Mouse (Mus musculus) adrenal gland, postnatal 36 days (tissue): Measurements from ENCODE around the gene Fam184a. TPM values are rescaled to one million over a fixed set of nuclear protein-coding genes. Genes with fewer than 3 reads are reported as not detected.
"Not testable (repeated sequence)": the region's sequence is repeated elsewhere in the genome, so short reads cannot be mapped to it uniquely, and the experiment has no call there.

Experiments
- DNase-seq, 2 experiments: peaks; one replicate each; pipeline ENCODE4 v3.0.0; 2021; ENCODE audit warnings: mixed read lengths in 1 of 2
- total RNA-seq, 2 experiments: library from RNA; stranded (reverse); gene quantifications; 2 replicates each; pipeline ENCODE4 v1.2.3; 2021

Gene Fam184a
- total RNA-seq, 2 experiments from 2014 or later: 1.3 to 2.0 TPM

GRCm38 (mm10) chr10:53691263-53691662, 59.7 kb downstream of the Fam184a start:
- no peak for DNase-seq

DNA sequence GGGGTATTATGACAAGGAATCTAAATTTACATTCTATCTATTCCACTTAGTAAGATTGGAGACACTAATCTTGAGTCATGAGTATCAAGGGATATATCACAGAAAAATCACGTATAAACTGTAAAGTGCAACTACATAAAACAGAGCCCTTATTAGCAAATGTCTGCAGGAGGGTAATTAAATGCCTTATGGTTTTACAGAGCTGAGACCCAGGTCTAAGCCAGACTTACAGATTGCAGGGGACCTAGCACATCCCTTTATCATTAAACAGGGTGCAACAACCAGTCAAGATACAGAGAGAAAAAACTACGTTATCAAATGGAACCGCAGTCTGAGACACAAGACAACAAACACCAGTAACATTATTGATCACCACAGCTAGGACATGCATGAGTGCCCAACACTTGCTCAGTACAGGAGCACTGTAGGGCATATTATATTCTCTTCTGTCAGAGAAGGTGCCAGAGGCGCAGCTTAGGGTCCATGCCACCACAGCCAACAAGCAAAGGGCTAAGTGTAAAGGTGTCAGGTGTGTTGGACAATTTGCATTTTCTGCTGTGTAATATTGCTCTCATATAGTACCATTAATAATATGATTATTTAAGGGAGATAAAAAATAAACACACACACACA, 61.9 kb downstream of the Fam184a start:
- DNase-seq: no peak

DNA sequence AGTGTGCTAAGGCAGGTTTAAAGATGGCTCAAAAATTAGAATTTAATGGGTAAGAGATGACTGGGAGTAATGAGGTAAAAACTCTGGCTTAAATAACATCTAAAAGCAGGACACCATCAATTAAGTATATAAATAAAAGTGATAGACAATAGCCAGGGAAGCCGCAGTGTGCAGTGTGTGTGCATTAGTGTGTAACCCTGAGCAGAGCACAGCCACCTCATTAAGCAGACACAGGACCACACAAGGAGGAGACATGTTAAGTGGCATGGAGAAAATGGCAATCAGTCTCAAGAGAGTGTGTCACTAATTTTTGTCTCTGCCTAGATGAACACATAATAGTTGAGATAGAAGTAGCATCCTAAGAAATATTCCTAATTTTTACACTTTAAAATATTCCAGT, 62.4 kb downstream of the Fam184a start:
- DNase-seq: no peak

DNA sequence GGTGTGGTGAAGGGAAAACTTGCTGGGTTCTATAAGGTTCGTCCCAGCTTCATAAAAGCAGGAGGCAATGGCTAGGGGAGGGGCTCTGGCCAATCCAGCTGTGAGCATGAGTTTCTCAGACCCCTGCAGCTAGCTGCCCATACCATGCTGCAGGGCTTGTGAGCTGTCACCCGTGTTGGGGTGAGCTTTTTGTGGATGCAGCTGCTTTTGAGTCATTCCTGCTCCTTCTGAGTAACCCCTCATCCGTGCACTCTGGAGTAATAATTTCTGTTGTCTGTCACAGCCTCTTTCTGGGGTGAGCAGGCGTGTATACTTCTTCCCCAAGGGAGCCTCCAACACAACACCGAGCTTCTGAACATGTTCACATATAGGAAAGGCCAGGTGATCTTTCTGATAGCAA, 63.0 kb downstream of the Fam184a start:
- no peak for DNase-seq

GRCm38 (mm10) chr10:53685806-53686205, 65.1 kb downstream of the Fam184a start:
- DNase-seq: no peak

- DNase-seq: no peak
These were observed 67.7 kb downstream of the Fam184a start for GRCm38 (mm10) chr10:53683226-53683625.

GRCm38 (mm10) chr10:53679690-53680557, 71.0 kb downstream of the Fam184a start:
- no peak for DNase-seq

GRCm38 (mm10) chr10:53661788-53662187, 89.1 kb downstream of the Fam184a start:
- no peak for DNase-seq

DNA sequence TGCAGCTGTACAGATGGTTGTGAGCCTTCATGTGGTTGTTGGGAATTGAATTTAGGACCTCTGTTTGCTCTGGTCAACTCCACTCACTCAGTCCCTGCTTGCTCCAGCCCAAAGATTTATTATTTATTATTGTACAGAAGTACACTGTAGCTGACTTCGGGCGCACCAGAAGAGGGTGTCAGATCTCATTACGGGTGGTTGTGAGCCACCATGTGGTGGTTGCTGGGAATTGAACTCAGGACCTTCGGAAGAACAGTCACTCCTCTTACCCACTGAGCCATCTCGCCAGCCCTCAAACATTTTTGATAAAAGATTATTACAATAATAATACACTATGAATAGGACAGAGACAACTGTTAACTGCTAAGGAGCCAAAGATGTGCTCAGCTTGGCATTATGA, 96.7 kb downstream of the Fam184a start:
- DNase-seq: peak in 1 of 2 experiments; percentile 1

- DNase-seq: no peak
These were observed 100.2 kb downstream of the Fam184a start for GRCm38 (mm10) chr10:53650683-53651082.

DNA sequence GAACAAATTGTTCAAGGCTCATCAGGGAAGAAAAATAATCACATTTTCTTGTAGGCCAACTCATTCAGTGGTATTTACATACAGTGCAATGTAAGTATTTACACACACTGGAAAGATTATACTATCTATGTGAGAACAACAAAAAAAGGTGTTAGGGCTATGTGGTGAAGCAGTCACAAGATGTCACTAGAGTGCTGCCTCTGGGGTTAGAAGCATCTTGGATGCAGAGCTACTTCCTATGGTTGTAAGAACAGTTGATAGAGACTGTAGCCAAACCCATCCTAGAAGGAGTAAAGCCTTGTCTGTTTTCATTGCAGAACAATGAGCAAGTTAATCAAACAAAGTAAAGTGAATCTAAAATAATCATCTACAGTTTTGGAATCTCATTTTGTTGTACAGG, 109.4 kb downstream of the Fam184a start:
- DNase-seq: peak in 1 of 2 experiments; percentile 24

- DNase-seq: no peak
These were observed 115.5 kb downstream of the Fam184a start for GRCm38 (mm10) chr10:53635246-53635971.

DNA sequence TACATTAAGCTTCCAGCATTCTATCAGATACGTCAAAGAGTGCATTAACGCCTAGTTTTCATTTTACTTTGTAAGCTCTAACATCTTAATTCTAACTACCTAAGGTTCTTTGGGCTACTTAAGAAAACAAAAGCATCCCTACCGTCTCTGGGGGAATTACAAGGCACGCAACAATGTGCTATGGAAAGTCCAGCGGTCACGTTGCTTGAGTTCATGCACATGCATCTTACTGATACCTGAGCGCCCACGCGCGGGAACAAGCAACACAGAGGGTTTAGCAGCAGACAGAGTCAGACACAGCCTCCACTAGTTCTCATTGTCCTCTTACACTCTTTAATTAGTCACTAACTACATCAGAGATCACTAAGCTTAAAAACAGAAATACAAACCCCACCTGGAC, 116.8 kb downstream of the Fam184a start:
- DNase-seq: no peak

- not testable (repeated sequence) for DNase-seq
These were observed 120.6 kb downstream of the Fam184a start, which contains the start of gene Mcm9 for GRCm38 (mm10) chr10:53630339-53630738. Mcm9 (minus strand) TSS chr10:53630439.

DNA sequence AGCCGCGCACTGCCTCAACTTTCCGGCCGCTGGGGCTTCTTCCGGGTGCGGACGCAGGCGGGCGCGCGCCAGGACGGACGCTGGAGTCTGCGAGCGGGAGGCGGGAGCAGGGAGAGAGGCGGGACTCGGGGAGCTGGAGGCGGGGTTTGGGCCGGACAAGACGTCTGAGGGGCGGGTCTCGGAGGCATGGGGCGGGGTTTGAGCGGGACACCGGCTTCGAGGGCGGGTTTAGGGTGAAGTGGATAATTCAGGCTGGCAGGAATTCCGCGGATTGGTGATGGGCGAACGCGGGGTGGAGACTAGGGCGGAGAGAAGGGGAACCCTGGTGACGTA, 121.0 kb downstream of the Fam184a start:
- DNase-seq: peak; percentile 97 to 98

DNA sequence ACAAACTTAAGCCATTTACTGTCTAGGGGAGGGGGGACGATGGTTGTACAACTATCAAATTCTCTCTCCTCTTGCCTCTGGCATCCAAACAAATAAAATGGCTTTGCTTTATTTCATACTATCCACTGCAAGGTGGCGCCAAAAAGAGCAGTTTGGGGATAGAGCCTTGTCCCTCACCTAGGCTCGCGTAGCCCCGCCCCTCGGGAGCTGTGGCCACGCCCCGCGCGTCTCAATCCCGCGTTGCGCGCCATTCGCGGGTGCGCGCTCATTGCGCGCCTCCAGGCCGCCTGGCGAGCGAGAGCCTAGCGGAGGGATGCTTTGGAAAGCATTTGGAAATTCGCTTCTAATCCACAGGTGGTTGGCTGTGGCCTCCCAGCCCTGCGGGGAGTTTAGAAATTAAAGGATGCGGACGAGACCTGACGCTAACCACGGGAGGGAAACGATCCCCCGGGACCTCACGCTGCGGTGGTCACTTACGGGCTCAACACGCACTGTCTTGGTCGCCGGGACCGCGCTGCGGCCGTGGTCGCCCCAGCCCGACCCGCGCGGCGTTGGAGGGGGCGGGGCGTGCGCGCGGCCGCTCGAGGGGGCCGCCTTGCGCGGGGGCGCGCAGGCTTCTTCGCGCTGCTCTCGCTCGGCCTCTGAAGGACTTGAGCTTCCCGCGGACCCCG, 121.5 kb downstream of the Fam184a start:
- DNase-seq: peak; percentile 94 to 97

DNA sequence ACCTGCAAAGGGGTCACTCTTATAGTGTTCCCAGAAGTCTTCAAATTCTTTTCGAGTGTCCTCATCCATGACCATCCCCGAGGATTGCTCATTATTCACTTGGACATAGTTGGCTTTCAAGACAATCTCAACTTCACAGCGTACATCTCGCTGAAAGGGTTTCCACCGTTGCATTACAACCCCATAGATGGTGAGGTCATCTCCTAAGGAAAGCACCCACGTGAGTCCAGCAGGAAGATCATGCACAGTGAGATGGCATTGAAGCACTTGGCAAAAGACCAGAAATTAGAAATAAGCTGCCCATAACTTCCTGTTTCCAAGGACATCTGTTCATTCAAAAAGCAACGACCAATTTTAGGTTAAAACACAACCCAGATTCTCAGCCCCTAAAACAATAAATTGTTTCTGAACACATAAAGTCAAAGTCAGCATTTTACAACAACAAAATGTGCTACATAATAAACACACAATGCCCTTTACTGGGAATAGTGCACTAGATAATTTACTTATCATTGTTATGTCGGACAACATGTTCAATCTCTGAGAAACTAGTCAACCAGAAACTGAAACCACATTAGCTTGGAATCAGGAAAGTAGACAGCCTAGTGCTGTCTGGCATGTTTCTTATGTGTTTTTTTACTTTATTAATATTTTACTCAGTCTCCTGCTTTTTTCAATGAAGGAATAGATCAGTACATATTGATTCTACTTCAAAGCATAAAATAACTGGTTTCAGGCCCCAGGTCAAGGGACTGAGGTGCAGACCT, 134.9 kb downstream of the Fam184a start:
- peak in 1 of 2 experiments; percentile 17 for DNase-seq

DNA sequence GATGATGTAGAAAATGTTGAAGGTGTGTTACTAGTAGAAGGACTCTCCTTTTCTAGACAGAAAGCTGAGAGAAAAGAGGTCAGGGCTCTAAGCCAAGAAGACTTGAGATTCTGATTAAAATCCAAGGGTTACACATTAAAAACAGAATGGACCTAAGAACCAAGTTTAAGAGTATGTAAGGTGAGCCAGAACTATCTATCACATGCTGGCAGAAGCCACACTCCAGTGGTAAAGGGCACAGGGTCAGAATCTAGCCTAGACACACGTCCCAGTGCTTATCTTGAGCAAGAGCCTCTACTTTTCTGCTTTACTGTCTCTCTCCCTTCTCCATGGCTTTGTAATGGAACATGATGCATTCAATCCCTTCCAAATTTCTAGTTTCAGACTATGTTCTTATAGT, 137.0 kb downstream of the Fam184a start:
- no peak for DNase-seq

DNA sequence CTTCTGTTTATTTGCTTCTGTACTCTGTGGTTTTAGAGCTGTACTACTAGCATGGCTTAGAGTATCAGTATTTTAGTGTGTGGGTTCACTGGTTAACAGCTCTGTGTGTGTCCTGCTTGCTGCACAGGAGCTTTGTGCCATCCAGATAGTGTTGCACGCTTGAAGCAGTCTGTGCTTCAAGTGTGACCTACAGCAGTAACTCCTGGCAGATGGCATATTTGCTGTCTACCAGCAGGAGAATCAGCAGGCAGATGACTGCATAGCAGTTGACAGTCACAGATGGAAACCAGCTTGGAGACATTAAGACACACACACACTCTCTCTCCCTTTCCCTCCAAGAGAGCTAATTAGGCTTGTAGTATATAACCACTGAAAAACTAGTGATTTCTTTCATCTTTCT, 138.8 kb downstream of the Fam184a start:
- DNase-seq: no peak

- no peak for DNase-seq
These were observed 142.6 kb downstream of the Fam184a start for GRCm38 (mm10) chr10:53608274-53608673.

DNA sequence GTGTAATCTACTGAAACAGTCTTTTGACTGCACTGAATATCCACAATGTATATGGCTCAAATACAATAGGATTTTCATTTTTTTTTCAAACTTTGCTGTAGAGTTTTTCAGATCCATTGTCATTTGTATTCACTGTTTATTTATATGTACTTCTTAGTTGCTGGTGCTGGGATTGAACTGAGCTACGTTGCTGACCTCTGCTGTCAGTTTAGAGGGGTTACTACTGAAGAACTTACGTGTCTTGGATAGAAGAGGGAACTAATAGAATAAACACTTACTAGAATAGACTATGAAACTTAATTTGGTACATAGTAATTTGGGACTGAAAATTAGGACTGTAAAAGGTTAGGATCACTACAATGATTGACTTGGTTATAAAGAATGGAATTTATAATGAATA, 145.6 kb downstream of the Fam184a start:
- no peak for DNase-seq

DNA sequence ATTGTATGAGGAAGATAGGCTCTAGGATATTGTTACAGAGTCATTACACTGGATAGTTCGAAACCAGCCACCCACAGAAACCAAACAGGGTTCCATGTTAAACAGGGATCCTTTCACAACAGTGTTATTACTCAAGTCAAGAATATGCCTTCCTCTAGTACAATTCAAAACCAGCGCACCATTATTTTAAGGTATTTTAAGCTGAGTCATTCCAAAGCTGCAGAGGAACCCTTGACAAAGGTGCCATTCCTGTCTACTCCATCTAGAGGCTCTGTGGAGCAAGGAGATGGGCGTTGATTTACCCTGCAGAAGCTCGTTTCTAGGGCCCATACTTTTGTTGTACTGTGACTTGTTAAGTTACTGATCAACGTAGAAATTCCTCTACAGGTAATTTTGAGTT, 152.1 kb downstream of the Fam184a start:
- no peak for DNase-seq
